In the genomic region with DNA sequence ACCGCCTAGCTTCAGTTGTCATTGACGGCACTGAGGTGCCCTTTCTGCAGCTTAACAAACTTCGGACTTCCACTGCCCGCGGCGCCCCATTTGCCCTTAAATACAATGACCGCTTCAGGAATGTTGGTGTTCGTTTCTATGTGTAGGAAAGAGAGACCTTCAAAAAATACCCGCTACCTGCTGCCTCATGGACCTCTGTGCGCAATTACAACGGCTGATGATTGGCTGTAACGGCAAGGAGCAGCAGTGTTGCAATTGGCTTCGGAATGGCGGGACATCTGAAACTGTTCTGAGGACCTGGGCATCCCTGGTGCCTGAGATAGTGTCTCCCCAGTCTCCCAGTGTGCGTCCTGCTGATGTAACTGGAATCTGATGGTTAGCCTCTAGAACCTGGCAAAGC, we compare ENCODE assay signal across 8 mouse cellular contexts. TPM values are rescaled to one million over a fixed set of nuclear protein-coding genes. Genes with fewer than 3 reads are reported as not detected.
DNase-seq lines count a peak whose midpoint lies in the region; ATAC-seq and TF ChIP-seq lines count a peak whose summit lies in the region.

No protein-coding gene starts in this region.

- peak overlapping the region; percentile 74 for H3K4me2 ChIP-seq in kidney, embryonic 14.5 days (replicated peaks; ENCODE audit: low read depth, low read length)
- H3K4me2 ChIP-seq in midbrain, postnatal 0 days (ENCODE audit: low read depth, low read length, poor library complexity, severe bottlenecking), result peak overlapping the region; percentile 96

- H3K9ac ChIP-seq in kidney, embryonic 14.5 days (ENCODE audit: low read depth, low read length), result peak overlapping the region; percentile 87; the same call in 1 of the 2 replicates
- H3K9ac ChIP-seq in midbrain, postnatal 0 days (replicated peaks; ENCODE audit: low read length, poor library complexity, severe bottlenecking), result peak overlapping the region; percentile 87

- H3K27ac ChIP-seq in brown adipose tissue, adult 24 weeks (replicated peaks; ENCODE audit: low read depth, low read length), result no peak overlapping the region
- no peak overlapping the region for H3K27ac ChIP-seq in kidney, embryonic 14.5 days (ENCODE audit: low read depth, low read length)
- H3K27ac ChIP-seq in midbrain, postnatal 0 days (ENCODE audit: low read depth, low read length), result peak overlapping the region; percentile 85

- peaks cover 9% of the 10 kb centered on the region; the same call in 1 of the 2 replicates for H3K36me3 ChIP-seq in kidney, embryonic 14.5 days (ENCODE audit: control insufficient read depth, insufficient read depth, low read length)
- H3K36me3 ChIP-seq in midbrain, postnatal 0 days (ENCODE audit: insufficient read depth, low read length), result 0 out of 2 replicates have a peak, but pooled peaks cover 6% of the 10 kb centered on the region

- H3K4me1 ChIP-seq in brown adipose tissue, adult 24 weeks (ENCODE audit: control insufficient read depth, insufficient read depth, insufficient read length, low read length), result peaks cover 5% of the 10 kb centered on the region; the same call in 1 of the 2 replicates
- peaks cover 8% of the 10 kb centered on the region; the same call in 1 of the 2 replicates for H3K4me1 ChIP-seq in kidney, embryonic 14.5 days (ENCODE audit: control insufficient read depth, insufficient read depth, low read length)
- peaks cover 5% of the 10 kb centered on the region for H3K4me1 ChIP-seq in midbrain, postnatal 0 days (ENCODE audit: insufficient read depth, low read length)

- TF ChIP-seq CTCF in midbrain, postnatal 0 days (IDR thresholded peaks at IDR 0.05), result no peak

- peak; percentile 53 to 64 for DNase-seq in cerebellum, adult 18-20 months
- no peak for DNase-seq in cerebellum, adult 11 months
- peak; percentile 48 for DNase-seq in liver
- DNase-seq in midbrain, postnatal 0 days (ENCODE audit: low spot score), result peak; percentile 72
- no peak for DNase-seq in urinary bladder, postnatal 10 days (ENCODE audit: low spot score)

- H3K9me3 ChIP-seq in kidney, embryonic 14.5 days (ENCODE audit: control insufficient read depth, low read length), result no peaks in the 10 kb centered on the region
- no peaks in the 10 kb centered on the region for H3K9me3 ChIP-seq in midbrain, postnatal 0 days (ENCODE audit: low read length)

- WGBS in kidney, embryonic 14.5 days, result 1% methylated on average over 15 of the region's 15 CpGs
- 1% methylated on average over 15 of the region's 15 CpGs for WGBS in midbrain, postnatal 0 days

- H3K4me3 ChIP-seq in brown adipose tissue, adult 24 weeks (ENCODE audit: insufficient read depth, low read depth, low read length), result peak overlapping the region; percentile 56
- H3K4me3 ChIP-seq in kidney, embryonic 14.5 days (ENCODE audit: low read length), result peak overlapping the region; percentile 82
- H3K4me3 ChIP-seq in midbrain, postnatal 0 days (ENCODE audit: low read depth, low read length), result peak overlapping the region; percentile 66

- peaks cover 9% of the 10 kb centered on the region; the same call in 1 of the 2 replicates for H3K27me3 ChIP-seq in kidney, embryonic 14.5 days (ENCODE audit: control insufficient read depth, insufficient read depth, low read length)
- no peaks in the 10 kb centered on the region for H3K27me3 ChIP-seq in midbrain, postnatal 0 days (ENCODE audit: insufficient read depth, low read length)

- ATAC-seq in frontal cortex, adult (ENCODE audit: low TSS enrichment), result peak; percentile 88; the same call in 1 of the 2 replicates
- ATAC-seq in kidney, embryonic 14.5 days (ENCODE audit: low FRiP score, low TSS enrichment), result peak; percentile 25; the same call in 1 of the 2 replicates
- peak; percentile 81 for ATAC-seq in midbrain, postnatal 0 days (ENCODE audit: low FRiP score)

RNA-seq across cellular contexts. Expression of a gene that starts 0.4 kb away (rescaled TPM):
- 4.1 and 6.6 TPM in 2 replicates for polyA plus RNA-seq in brown adipose tissue, adult 24 weeks (2012; ENCODE audit: insufficient read depth, insufficient read length, missing spikeins)
- polyA plus RNA-seq in kidney, embryonic 14.5 days (2014; fragmentation: Nextera tagmentation; extraction: Ambion mirVana), result 26.8 and 27.6 TPM in 2 replicates
- total RNA-seq in midbrain, postnatal 0 days (2014; rRNA removed), result 21.1 and 33.1 TPM in 2 replicates
- 34.3 and 36.0 TPM in 2 replicates for polyA plus RNA-seq in midbrain, postnatal 0 days (2015; fragmentation: Nextera tagmentation; extraction: Ambion mirVana)

RNA-seq across cellular contexts. Expression of a gene that starts 15.6 kb away (rescaled TPM):
- polyA plus RNA-seq in brown adipose tissue, adult 24 weeks (2012; ENCODE audit: insufficient read depth, insufficient read length, missing spikeins), result 1.6 and 2.6 TPM in 2 replicates
- polyA plus RNA-seq in kidney, embryonic 14.5 days (2014; fragmentation: Nextera tagmentation; extraction: Ambion mirVana), result 6.8 and 8.8 TPM in 2 replicates
- total RNA-seq in midbrain, postnatal 0 days (2014; rRNA removed), result 4.7 and 6.7 TPM in 2 replicates
- polyA plus RNA-seq in midbrain, postnatal 0 days (2015; fragmentation: Nextera tagmentation; extraction: Ambion mirVana), result 2.7 and 3.6 TPM in 2 replicates

RNA-seq across cellular contexts. Expression of a gene that starts 26.7 kb away (rescaled TPM):
- polyA plus RNA-seq in brown adipose tissue, adult 24 weeks (2012; ENCODE audit: insufficient read depth, insufficient read length, missing spikeins), result 0.40 and 1.3 TPM in 2 replicates
- 6.4 and 10.8 TPM in 2 replicates for polyA plus RNA-seq in kidney, embryonic 14.5 days (2014; fragmentation: Nextera tagmentation; extraction: Ambion mirVana)
- total RNA-seq in midbrain, postnatal 0 days (2014; rRNA removed), result 7.7 and 11.0 TPM in 2 replicates
- polyA plus RNA-seq in midbrain, postnatal 0 days (2015; fragmentation: Nextera tagmentation; extraction: Ambion mirVana), result 7.3 and 8.0 TPM in 2 replicates

RNA-seq across cellular contexts. Expression of a gene that starts 28.8 kb away (rescaled TPM):
- 3.4 and 3.6 TPM in 2 replicates for polyA plus RNA-seq in brown adipose tissue, adult 24 weeks (2012; ENCODE audit: insufficient read depth, insufficient read length, missing spikeins)
- polyA plus RNA-seq in kidney, embryonic 14.5 days (2014; fragmentation: Nextera tagmentation; extraction: Ambion mirVana), result 5.5 and 8.0 TPM in 2 replicates
- total RNA-seq in midbrain, postnatal 0 days (2014; rRNA removed), result 8.5 and 9.1 TPM in 2 replicates
- polyA plus RNA-seq in midbrain, postnatal 0 days (2015; fragmentation: Nextera tagmentation; extraction: Ambion mirVana), result 1.4 and 1.9 TPM in 2 replicates

RNA-seq across cellular contexts. Expression of a gene that starts 35.3 kb away (rescaled TPM):
- polyA plus RNA-seq in brown adipose tissue, adult 24 weeks (2012; ENCODE audit: insufficient read depth, insufficient read length, missing spikeins), result 1.0 and 1.4 TPM in 2 replicates
- 2.6 and 7.2 TPM in 2 replicates for polyA plus RNA-seq in kidney, embryonic 14.5 days (2014; fragmentation: Nextera tagmentation; extraction: Ambion mirVana)
- 4.0 and 4.1 TPM in 2 replicates for total RNA-seq in midbrain, postnatal 0 days (2014; rRNA removed)
- polyA plus RNA-seq in midbrain, postnatal 0 days (2015; fragmentation: Nextera tagmentation; extraction: Ambion mirVana), result 1.4 and 2.0 TPM in 2 replicates

Comparison
In these comparisons a context has a peak if more than half of its experiments do, and no peak if none do; other contexts are left out.
1. DNase-seq: peak in cerebellum, adult 18-20 months (2 of 2), liver (single experiment) and midbrain, postnatal 0 days (single experiment); none in cerebellum, adult 11 months (single experiment) and urinary bladder, postnatal 10 days (single experiment).
2. ATAC-seq: peak in every context shown above with its lines; median percentile 88 in frontal cortex, adult; 81 in midbrain, postnatal 0 days; 25 in kidney, embryonic 14.5 days.
3. Peak in every context shown above with its lines, with median percentiles within 50 percentile points of each other: H3K4me3 ChIP-seq.